Mouse (Mus musculus): ENCODE measurements around the gene Rimkla. TPM values are rescaled to one million over a fixed set of nuclear protein-coding genes. Genes with fewer than 3 reads are reported as not detected.

The Rimkla gene
- polyA plus RNA-seq, 2 experiments: 0.62 to 0.79 TPM

GRCm38 (mm10) chr4:119489666-119490065, 2.8 kb downstream of the Rimkla start:
- TF ChIP-seq POLR2A (IDR thresholded peaks at IDR 0.05; ENCODE audit: borderline replicate concordance, extremely low read depth, insufficient read depth, insufficient read length): no peak
- Histone ChIP-seq H3K36me3 (ENCODE audit: control insufficient read depth, insufficient read depth, low read length) (no peaks in the 10 kb centered on the region), H3K9me3 (ENCODE audit: control insufficient read depth, low read length) (peaks cover 4% of the 10 kb centered on the region; the same call in 1 of the 2 replicates), H3K4me1 (ENCODE audit: control insufficient read depth, insufficient read depth, low read length) (no peaks in the 10 kb centered on the region), H3K27ac (replicated peaks; ENCODE audit: low read depth, low read length) (no peak overlapping the region), H3K9ac (ENCODE audit: low read depth, low read length, severe bottlenecking) (no peak overlapping the region), H3K4me2 (replicated peaks; ENCODE audit: low read depth, low read length, severe bottlenecking) (no peak overlapping the region), H3K27me3 (ENCODE audit: control insufficient read depth, insufficient read depth, low read length) (peaks cover 27% of the 10 kb centered on the region; the same call in 1 of the 2 replicates), H3K4me3 (replicated peaks; ENCODE audit: low read length) (no peak overlapping the region)
- ATAC-seq (ENCODE audit: low FRiP score, low read depth): no peak
- DNase-seq (ENCODE audit: low spot score): no peak
- WGBS: 82% methylated on average over 10 of the region's 10 CpGs

- H3K4me3 ChIP-seq (replicated peaks; ENCODE audit: low read length): no peak overlapping the region
- H3K4me2 ChIP-seq (replicated peaks; ENCODE audit: low read depth, low read length, severe bottlenecking): no peak overlapping the region
- H3K4me1 ChIP-seq (ENCODE audit: control insufficient read depth, insufficient read depth, low read length): no peaks in the 10 kb centered on the region
- no peak for DNase-seq (ENCODE audit: low spot score)
- H3K27ac ChIP-seq (replicated peaks; ENCODE audit: low read depth, low read length): no peak overlapping the region
- no peak for ATAC-seq (ENCODE audit: low FRiP score, low read depth)
- WGBS: 70% methylated on average over 7 of the region's 7 CpGs
- H3K9ac ChIP-seq (ENCODE audit: low read depth, low read length, severe bottlenecking): no peak overlapping the region
- no peaks in the 10 kb centered on the region for H3K36me3 ChIP-seq (ENCODE audit: control insufficient read depth, insufficient read depth, low read length)
- H3K27me3 ChIP-seq (ENCODE audit: control insufficient read depth, insufficient read depth, low read length): no peaks in the 10 kb centered on the region
- no peak for TF ChIP-seq POLR2A (IDR thresholded peaks at IDR 0.05; ENCODE audit: borderline replicate concordance, extremely low read depth, insufficient read depth, insufficient read length)
- no peaks in the 10 kb centered on the region for H3K9me3 ChIP-seq (ENCODE audit: control insufficient read depth, low read length)
Observed at GRCm38 (mm10) chr4:119484882-119485281, 7.5 kb downstream of the Rimkla start.

- Histone ChIP-seq H3K4me2 (replicated peaks; ENCODE audit: low read depth, low read length, severe bottlenecking) (no peak overlapping the region), H3K9ac (ENCODE audit: low read depth, low read length, severe bottlenecking) (no peak overlapping the region), H3K9me3 (ENCODE audit: control insufficient read depth, low read length) (no peaks in the 10 kb centered on the region), H3K36me3 (ENCODE audit: control insufficient read depth, insufficient read depth, low read length) (no peaks in the 10 kb centered on the region), H3K27ac (replicated peaks; ENCODE audit: low read depth, low read length) (no peak overlapping the region), H3K4me1 (ENCODE audit: control insufficient read depth, insufficient read depth, low read length) (no peaks in the 10 kb centered on the region), H3K4me3 (replicated peaks; ENCODE audit: low read length) (no peak overlapping the region), H3K27me3 (ENCODE audit: control insufficient read depth, insufficient read depth, low read length) (no peaks in the 10 kb centered on the region)
- ATAC-seq (ENCODE audit: low FRiP score, low read depth) (no peak), DNase-seq (ENCODE audit: low spot score) (no peak)
- 52% methylated on average over 9 of the region's 9 CpGs for WGBS
- TF ChIP-seq POLR2A (IDR thresholded peaks at IDR 0.05; ENCODE audit: borderline replicate concordance, extremely low read depth, insufficient read depth, insufficient read length): no peak
Observed at GRCm38 (mm10) chr4:119483051-119483450, 9.4 kb downstream of the Rimkla start.

GRCm38 (mm10) chr4:119473150-119473549, 19.3 kb downstream of the Rimkla start:
- H3K9ac ChIP-seq (ENCODE audit: low read depth, low read length, severe bottlenecking): no peak overlapping the region
- H3K27ac ChIP-seq (replicated peaks; ENCODE audit: low read depth, low read length): no peak overlapping the region
- H3K4me2 ChIP-seq (replicated peaks; ENCODE audit: low read depth, low read length, severe bottlenecking): no peak overlapping the region
- no peaks in the 10 kb centered on the region for H3K9me3 ChIP-seq (ENCODE audit: control insufficient read depth, low read length)
- DNase-seq (ENCODE audit: low spot score): peak; percentile 12
- H3K4me1 ChIP-seq (ENCODE audit: control insufficient read depth, insufficient read depth, low read length): 0 out of 2 replicates have a peak, but pooled peaks cover 3% of the 10 kb centered on the region
- H3K4me3 ChIP-seq (replicated peaks; ENCODE audit: low read length): no peak overlapping the region
- no peaks in the 10 kb centered on the region for H3K27me3 ChIP-seq (ENCODE audit: control insufficient read depth, insufficient read depth, low read length)
- 34% methylated on average over 5 of the region's 5 CpGs for WGBS
- TF ChIP-seq POLR2A (IDR thresholded peaks at IDR 0.05; ENCODE audit: borderline replicate concordance, extremely low read depth, insufficient read depth, insufficient read length): no peak
- no peaks in the 10 kb centered on the region for H3K36me3 ChIP-seq (ENCODE audit: control insufficient read depth, insufficient read depth, low read length)
- peak; percentile 30; the same call in 1 of the 2 replicates for ATAC-seq (ENCODE audit: low FRiP score, low read depth)

- Histone ChIP-seq H3K36me3 (ENCODE audit: control insufficient read depth, insufficient read depth, low read length) (no peaks in the 10 kb centered on the region), H3K4me2 (replicated peaks; ENCODE audit: low read depth, low read length, severe bottlenecking) (no peak overlapping the region), H3K27ac (replicated peaks; ENCODE audit: low read depth, low read length) (no peak overlapping the region), H3K4me1 (ENCODE audit: control insufficient read depth, insufficient read depth, low read length) (0 out of 2 replicates have a peak, but pooled peaks cover 3% of the 10 kb centered on the region), H3K9me3 (ENCODE audit: control insufficient read depth, low read length) (no peaks in the 10 kb centered on the region), H3K27me3 (ENCODE audit: control insufficient read depth, insufficient read depth, low read length) (no peaks in the 10 kb centered on the region), H3K9ac (ENCODE audit: low read depth, low read length, severe bottlenecking) (no peak overlapping the region), H3K4me3 (replicated peaks; ENCODE audit: low read length) (no peak overlapping the region)
- no peak for ATAC-seq (ENCODE audit: low FRiP score, low read depth)
- no peak for DNase-seq (ENCODE audit: low spot score)
- no peak for TF ChIP-seq POLR2A (IDR thresholded peaks at IDR 0.05; ENCODE audit: borderline replicate concordance, extremely low read depth, insufficient read depth, insufficient read length)
- 80% methylated on average over 9 of the region's 9 CpGs for WGBS
Observed at GRCm38 (mm10) chr4:119472545-119472944, 19.9 kb downstream of the Rimkla start.
